Mouse (Mus musculus) forebrain, embryonic 14.5 days (tissue): Measurements from ENCODE around the gene Olfr926. TPM values are rescaled to one million over a fixed set of nuclear protein-coding genes. Genes with fewer than 3 reads are reported as not detected.
"Not testable (repeated sequence)": the region's sequence is repeated elsewhere in the genome, so short reads cannot be mapped to it uniquely, and the experiment has no call there.

Source experiments
- ATAC-seq: fragments of 200-750 bp; cut with Nextera tagmentation; 2 replicates; pipeline ENCODE4 v1.8.0; 2017; ENCODE audit warnings: mild to moderate bottlenecking, moderate library complexity
- DNase-seq: peaks from one replicate; pipeline ENCODE4 v3.0.0-alpha.2; 2015; ENCODE audit warnings: low spot score
- H3K27ac ChIP-seq: fragments of 300-500 bp; sonication (generic); 2 replicates; pipeline ENCODE4 v1.5.1; 2014; ENCODE audit warnings: low read depth, mild to moderate bottlenecking, control low read depth, low read length, moderate library complexity
- H3K27me3 ChIP-seq: fragments of 300-500 bp; sonication (generic); replicated peaks from 2 replicates; pipeline ENCODE4 v1.6.1; 2014; ENCODE audit warnings: low read length, control low read depth, mixed read lengths; ENCODE audit not compliant: control insufficient read depth, insufficient read depth
- H3K36me3 ChIP-seq: fragments of 300-500 bp; sonication (generic); 2 replicates; pipeline ENCODE4 v1.6.1; 2014; ENCODE audit warnings: low read length, control low read depth; ENCODE audit not compliant: control insufficient read depth, insufficient read depth
- H3K4me1 ChIP-seq: fragments of 300-500 bp; sonication (generic); 2 replicates; pipeline ENCODE4 v1.6.1; 2014; ENCODE audit warnings: antibody characterized with exemption, low read length, control low read depth; ENCODE audit not compliant: control insufficient read depth, insufficient read depth
- H3K4me2 ChIP-seq: fragments of 300-500 bp; sonication (generic); 2 replicates; pipeline ENCODE4 v1.6.1; 2014; ENCODE audit warnings: mild to moderate bottlenecking, control low read depth, low read length
- H3K4me3 ChIP-seq: fragments of 300-500 bp; sonication (generic); 2 replicates; pipeline ENCODE4 v1.5.1; 2014; ENCODE audit warnings: low read depth, low read length, control low read depth
- H3K9ac ChIP-seq: fragments of 300-500 bp; sonication (generic); 2 replicates; pipeline ENCODE4 v1.6.1; 2014; ENCODE audit warnings: mild to moderate bottlenecking, low read length, control low read depth, moderate library complexity
- H3K9me3 ChIP-seq: fragments of 300-500 bp; sonication (generic); replicated peaks from 2 replicates; pipeline ENCODE4 v1.6.1; 2016; ENCODE audit warnings: low read length, control low read depth, mixed read lengths; ENCODE audit not compliant: control insufficient read depth
- WGBS: fragments of 180-500 bp; shearing (Covaris S2); extraction: QIAGEN DNeasy Blood & Tissue Kit; methylation state at CpG from one replicate; pipeline ENCODE4 v1.1.7; 2014; 5-methylcytosine and 5-hydroxymethylcytosine counted together
- polyA plus RNA-seq: library from polyadenylated mRNA; unstranded; fragments of >200 nt; fragmentation: Nextera tagmentation; extraction: Ambion mirVana; gene quantifications from 2 replicates; pipeline ENCODE4 v1.2.1, GENCODE M21; 2014

Olfr926 gene
- not detected in 2 replicates for polyA plus RNA-seq

- no peak within 1 kb of the TSS for H3K9ac ChIP-seq
- H3K36me3 ChIP-seq: no peaks in the 10 kb centered on the region
- no peak within 1 kb of the TSS for H3K27ac ChIP-seq
- H3K4me3 ChIP-seq: no peak within 1 kb of the TSS
- WGBS: 87% methylated on average over 2 of the region's 2 CpGs
- DNase-seq: no peak
- no peaks in the 10 kb centered on the region for H3K27me3 ChIP-seq
- no peak for ATAC-seq
- no peak within 1 kb of the TSS for H3K4me2 ChIP-seq
- no peaks in the 10 kb centered on the region for H3K4me1 ChIP-seq
- no peaks in the 10 kb centered on the region for H3K9me3 ChIP-seq
These were observed at the start of gene Olfr926 for GRCm38 (mm10) chr9:38876826-38877225. Gene Olfr926, plus strand, starts transcription at chr9:38877126.

- WGBS: 72% methylated on average over 2 of the region's 2 CpGs
- H3K27ac ChIP-seq: no peak overlapping the region
- no peaks in the 10 kb centered on the region for H3K36me3 ChIP-seq
- H3K4me1 ChIP-seq: no peaks in the 10 kb centered on the region
- DNase-seq: no peak
- no peak overlapping the region for H3K4me2 ChIP-seq
- no peaks in the 10 kb centered on the region for H3K9me3 ChIP-seq
- H3K4me3 ChIP-seq: no peak overlapping the region
- no peak overlapping the region for H3K9ac ChIP-seq
- no peaks in the 10 kb centered on the region for H3K27me3 ChIP-seq
- ATAC-seq: no peak
These were observed 43.9 kb upstream of the Olfr926 start for GRCm38 (mm10) chr9:38833027-38833426.

GRCm38 (mm10) chr9:38844149-38844548 is 32.8 kb upstream of the Olfr926 start, which contains the start of gene Olfr924:
Gene Olfr924, plus strand, starts transcription at chr9:38844449.
- Histone ChIP-seq H3K36me3 (no peaks in the 10 kb centered on the region), H3K27me3 (no peaks in the 10 kb centered on the region), H3K27ac (no peak within 1 kb of the TSS), H3K4me2 (no peak within 1 kb of the TSS), H3K4me3 (no peak within 1 kb of the TSS), H3K4me1 (no peaks in the 10 kb centered on the region), H3K9me3 (no peaks in the 10 kb centered on the region), H3K9ac (no peak within 1 kb of the TSS)
- ATAC-seq (no peak), DNase-seq (no peak)
- 74% methylated on average over 1 of the region's 1 CpGs for WGBS

- DNase-seq (no peak), ATAC-seq (no peak)
- H3K9ac ChIP-seq: no peak within 1 kb of the TSS
- no peaks in the 10 kb centered on the region for H3K36me3 ChIP-seq
- no peak within 1 kb of the TSS for H3K27ac ChIP-seq
- no peaks in the 10 kb centered on the region for H3K4me1 ChIP-seq
- H3K9me3 ChIP-seq: no peaks in the 10 kb centered on the region
- no peaks in the 10 kb centered on the region for H3K27me3 ChIP-seq
- H3K4me2 ChIP-seq: no peak within 1 kb of the TSS
- no peak within 1 kb of the TSS for H3K4me3 ChIP-seq
These were observed 22.2 kb upstream of the Olfr926 start, which contains the start of gene Olfr26 for GRCm38 (mm10) chr9:38854760-38855159. Gene Olfr26, plus strand, starts transcription at chr9:38855060.

- not testable (repeated sequence) for DNase-seq, H3K4me3 ChIP-seq, H3K4me2 ChIP-seq, H3K36me3 ChIP-seq, H3K9ac ChIP-seq, H3K4me1 ChIP-seq, H3K9me3 ChIP-seq, H3K27me3 ChIP-seq, H3K27ac ChIP-seq, ATAC-seq
- WGBS: 54% methylated on average over 2 of the region's 2 CpGs
These were observed 2.0 kb upstream of the Olfr926 start for GRCm38 (mm10) chr9:38874880-38875279.

Other genes starting within 250 kb of the Olfr926 start
- not detected in 2 replicates for gene Olfr916, start 217.3 kb upstream of the Olfr926 start, polyA plus RNA-seq
- gene Olfr917, start 211.3 kb upstream of the Olfr926 start, polyA plus RNA-seq: not detected in 2 replicates
- not detected in 2 replicates for gene Olfr918, start 202.5 kb upstream of the Olfr926 start, polyA plus RNA-seq
- not detected in 2 replicates for gene Olfr919, start 173.5 kb upstream of the Olfr926 start, polyA plus RNA-seq
- gene Vwa5a, start 158.9 kb upstream of the Olfr926 start, polyA plus RNA-seq: 6.9 and 7.3 TPM in 2 replicates
- gene Olfr920, start 124.8 kb upstream of the Olfr926 start, polyA plus RNA-seq: not detected in 2 replicates
- not detected in 2 replicates for gene Olfr921, start 104.1 kb upstream of the Olfr926 start, polyA plus RNA-seq
- not detected in 2 replicates for gene Olfr922, start 62.5 kb upstream of the Olfr926 start, polyA plus RNA-seq
- gene Olfr923, start 50.6 kb upstream of the Olfr926 start, polyA plus RNA-seq: not detected in 2 replicates
- not detected in 2 replicates for gene Olfr924, start 32.7 kb upstream of the Olfr926 start, polyA plus RNA-seq
- gene Olfr26, start 22.1 kb upstream of the Olfr926 start, polyA plus RNA-seq: not detected in 2 replicates
- gene Olfr930, start 52.7 kb downstream of the Olfr926 start, polyA plus RNA-seq: not detected in 2 replicates
- gene Olfr933, start 95.2 kb downstream of the Olfr926 start, polyA plus RNA-seq: not detected in 2 replicates
- gene Olfr934, start 111.2 kb downstream of the Olfr926 start, polyA plus RNA-seq: not detected in 2 replicates
- gene Olfr935, start 122.6 kb downstream of the Olfr926 start, polyA plus RNA-seq: not detected in 2 replicates
- not detected in 2 replicates for gene Olfr146, start 146.3 kb downstream of the Olfr926 start, polyA plus RNA-seq
- not detected in 2 replicates for gene Olfr937, start 187.8 kb downstream of the Olfr926 start, polyA plus RNA-seq
- not detected in 2 replicates for gene Olfr938, start 201.8 kb downstream of the Olfr926 start, polyA plus RNA-seq